ENCODE assay signal across 27 mouse cellular contexts in genomic region chr2:171641730-171642129, GRCm38 (mm10).
A peak's percentile ranks its signal among the peaks of the same experiment; 100 is the strongest.
DNase-seq lines count a peak whose midpoint lies in the region; ATAC-seq and TF ChIP-seq lines count a peak whose summit lies in the region.
"Had no signal": no experiment of that assay in that cellular context is flagged by ENCODE, and none has a peak within 500 bp of the region (broad histone marks: within the 10 kb centered on the region; RNA-seq: fewer than 3 reads in every experiment).

No protein-coding gene starts in this region.

- TF ChIP-seq CTCF in layer of hippocampus, adult 2 months (conservative IDR thresholded peaks at IDR 0.05) = peak; percentile 43

- no peak for DNase-seq in layer of hippocampus, adult 2 months (ENCODE audit: low spot score in 2 of 2)
- no peak for DNase-seq in layer of hippocampus, postnatal 10 days (ENCODE audit: low spot score in 2 of 2)
- DNase-seq in midbrain, embryonic 14.5 days = no peak
- DNase-seq in midbrain, embryonic 10.5 days (ENCODE audit: low spot score) = no peak
- DNase-seq in heart, postnatal 14 days = no peak
- DNase-seq: adrenal gland, postnatal 10 days; adrenal gland, postnatal 36 days; B cell, adult 2 months; cerebellum, adult 18-20 months; cerebellum, adult 9-10 months; cerebellum, postnatal 14 days; gastrocnemius, postnatal 25 days; heart, adult 18-20 months; heart, postnatal 10 days; heart, postnatal 4 days had no signal

- H3K27me3 ChIP-seq in forebrain, embryonic 15.5 days = no peaks in the 10 kb centered on the region
- no peaks in the 10 kb centered on the region for H3K27me3 ChIP-seq in forebrain, embryonic 13.5 days
- H3K27me3 ChIP-seq in midbrain, embryonic 14.5 days (ENCODE audit: control insufficient read depth, insufficient read depth, low read length) = no peaks in the 10 kb centered on the region
- H3K27me3 ChIP-seq in midbrain, embryonic 10.5 days (ENCODE audit: low read depth, poor library complexity, severe bottlenecking) = no peaks in the 10 kb centered on the region
- peaks cover 52% of the 10 kb centered on the region for H3K27me3 ChIP-seq in limb, embryonic 13.5 days
- H3K27me3 ChIP-seq: CH12.LX; heart, embryonic 12.5 days; heart, embryonic 15.5 days; Patski had no signal

- intact Hi-C loops in heart, postnatal 14 days (cut with DNase I) = no loop called here

- peaks cover 13% of the 10 kb centered on the region for H3K4me1 ChIP-seq in forebrain, embryonic 15.5 days
- H3K4me1 ChIP-seq in forebrain, embryonic 13.5 days = no peaks in the 10 kb centered on the region
- 0 out of 2 replicates have a peak, but pooled peaks cover 3% of the 10 kb centered on the region for H3K4me1 ChIP-seq in midbrain, embryonic 14.5 days (ENCODE audit: control insufficient read depth, insufficient read depth, low read length)
- H3K4me1 ChIP-seq in midbrain, embryonic 10.5 days = peaks cover 7% of the 10 kb centered on the region
- peaks cover 29% of the 10 kb centered on the region for H3K4me1 ChIP-seq in limb, embryonic 13.5 days
- H3K4me1 ChIP-seq: heart, embryonic 12.5 days; heart, embryonic 15.5 days had no signal

- no peaks in the 10 kb centered on the region for H3K36me3 ChIP-seq in forebrain, embryonic 15.5 days
- no peaks in the 10 kb centered on the region for H3K36me3 ChIP-seq in forebrain, embryonic 13.5 days (ENCODE audit: poor library complexity, severe bottlenecking)
- no peaks in the 10 kb centered on the region for H3K36me3 ChIP-seq in midbrain, embryonic 14.5 days (ENCODE audit: control insufficient read depth, insufficient read depth, low read length)
- no peaks in the 10 kb centered on the region for H3K36me3 ChIP-seq in midbrain, embryonic 10.5 days
- H3K36me3 ChIP-seq in limb, embryonic 13.5 days = no peaks in the 10 kb centered on the region
- H3K36me3 ChIP-seq: G1E; heart, embryonic 12.5 days; heart, embryonic 15.5 days had no signal

- no peaks in the 10 kb centered on the region for H3K9me3 ChIP-seq in forebrain, embryonic 15.5 days
- H3K9me3 ChIP-seq in forebrain, embryonic 13.5 days (replicated peaks) = no peaks in the 10 kb centered on the region
- H3K9me3 ChIP-seq in midbrain, embryonic 14.5 days (ENCODE audit: control insufficient read depth, low read length) = no peaks in the 10 kb centered on the region
- no peaks in the 10 kb centered on the region for H3K9me3 ChIP-seq in midbrain, embryonic 10.5 days (replicated peaks)
- no peaks in the 10 kb centered on the region for H3K9me3 ChIP-seq in limb, embryonic 13.5 days
- H3K9me3 ChIP-seq: heart, embryonic 12.5 days; heart, embryonic 15.5 days had no signal

- H3K4me3 ChIP-seq in forebrain, embryonic 15.5 days = no peak overlapping the region
- H3K4me3 ChIP-seq in forebrain, embryonic 13.5 days = no peak overlapping the region
- H3K4me3 ChIP-seq in layer of hippocampus, adult 2 months = no peak overlapping the region
- no peak overlapping the region for H3K4me3 ChIP-seq in midbrain, embryonic 14.5 days (replicated peaks; ENCODE audit: low read depth, low read length)
- no peak overlapping the region for H3K4me3 ChIP-seq in midbrain, embryonic 10.5 days
- no peak overlapping the region for H3K4me3 ChIP-seq in limb, embryonic 13.5 days
- H3K4me3 ChIP-seq: heart, embryonic 12.5 days; heart, embryonic 15.5 days had no signal

- H3K9ac ChIP-seq in forebrain, embryonic 15.5 days (replicated peaks) = no peak overlapping the region
- no peak overlapping the region for H3K9ac ChIP-seq in forebrain, embryonic 13.5 days
- no peak overlapping the region for H3K9ac ChIP-seq in midbrain, embryonic 14.5 days (replicated peaks; ENCODE audit: low read length)
- no peak overlapping the region for H3K9ac ChIP-seq in limb, embryonic 13.5 days
- H3K9ac ChIP-seq: heart, embryonic 12.5 days; heart, embryonic 15.5 days; hindbrain, embryonic 14.5 days had no signal

- 48% methylated on average over 4 of the region's 4 CpGs for WGBS in forebrain, embryonic 15.5 days
- 72% methylated on average over 4 of the region's 4 CpGs for WGBS in forebrain, embryonic 13.5 days
- 71% methylated on average over 4 of the region's 4 CpGs for WGBS in midbrain, embryonic 14.5 days
- WGBS in midbrain, embryonic 10.5 days = 93% methylated on average over 4 of the region's 4 CpGs
- WGBS in limb, embryonic 13.5 days = 41% methylated on average over 4 of the region's 4 CpGs

- ATAC-seq in forebrain, embryonic 15.5 days (replicated peaks) = peak; percentile 75; the same call in 1 of the 2 replicates
- no peak; the same call in 1 of the 2 replicates for ATAC-seq in forebrain, embryonic 13.5 days
- no peak for ATAC-seq in midbrain, embryonic 14.5 days (ENCODE audit: low FRiP score, low TSS enrichment)
- ATAC-seq in limb, embryonic 13.5 days (ENCODE audit: low FRiP score, low read depth) = no peak
- ATAC-seq: hindbrain, postnatal 0 days; inflammation-experienced regulatory T-cells, adult 6 months; intestine, embryonic 16.5 days; Patski had no signal

- H3K4me2 ChIP-seq in forebrain, embryonic 15.5 days (replicated peaks) = no peak overlapping the region
- no peak overlapping the region for H3K4me2 ChIP-seq in forebrain, embryonic 13.5 days
- no peak overlapping the region for H3K4me2 ChIP-seq in midbrain, embryonic 14.5 days (ENCODE audit: low read length)
- peak overlapping the region; percentile 35; the same call in 1 of the 2 replicates for H3K4me2 ChIP-seq in limb, embryonic 13.5 days (replicated peaks)
- H3K4me2 ChIP-seq: heart, embryonic 12.5 days; heart, embryonic 15.5 days; hindbrain, embryonic 14.5 days had no signal

- 0 out of 2 replicates have a peak overlapping the region, but pooled peaks have one; percentile 27 for H3K27ac ChIP-seq in forebrain, embryonic 15.5 days (replicated peaks)
- no peak overlapping the region for H3K27ac ChIP-seq in forebrain, embryonic 13.5 days
- H3K27ac ChIP-seq in layer of hippocampus, adult 2 months = no peak overlapping the region
- peak overlapping the region; percentile 26; the same call in 1 of the 2 replicates for H3K27ac ChIP-seq in midbrain, embryonic 14.5 days (replicated peaks; ENCODE audit: low read depth, low read length)
- H3K27ac ChIP-seq in midbrain, embryonic 10.5 days (replicated peaks) = no peak overlapping the region
- no peak overlapping the region for H3K27ac ChIP-seq in limb, embryonic 13.5 days
- H3K27ac ChIP-seq: heart, embryonic 15.5 days; hindbrain, embryonic 14.5 days; hindbrain, postnatal 0 days had no signal

Comparison
In these comparisons a context has a peak if more than half of its experiments do, and no peak if none do; other contexts are left out.
1. H3K27ac ChIP-seq: peak in forebrain, embryonic 15.5 days (single experiment) and midbrain, embryonic 14.5 days (single experiment); none in forebrain, embryonic 13.5 days (single experiment), layer of hippocampus, adult 2 months (single experiment), midbrain, embryonic 10.5 days (single experiment) and limb, embryonic 13.5 days (single experiment).